Mouse (Mus musculus) heart, postnatal 0 days (tissue): ENCODE data around the gene Dnpep.

Source experiments
- CTCF ChIP-seq: IDR thresholded peaks from 2 replicates; pipeline ENCODE4 v1.5.1; 2016; ENCODE audit warnings: antibody characterized with exemption, control low read depth, low read depth
- EP300 ChIP-seq: IDR thresholded peaks from 2 replicates; pipeline ENCODE4 v1.6.1; 2016; ENCODE audit warnings: antibody characterized with exemption, low read depth

GRCm38 (mm10) chr1:75363868-75364267 lies 46.1 kb upstream of the Dnpep start:
- TF ChIP-seq CTCF (no peak), EP300 (no peak)
